Mouse (Mus musculus): Measurements from ENCODE around the gene Dhx32. TPM values are rescaled to one million over a fixed set of nuclear protein-coding genes. Genes with fewer than 3 reads are reported as not detected.

Dhx32 gene
- polyA plus RNA-seq, 1 experiment from 2014 or later: 38.4 TPM

GRCm38 (mm10) chr7:133781583-133781982, 943 bp downstream of the Dhx32 start:
- Histone ChIP-seq H3K9ac (no peak overlapping the region), H3K36me3 (replicated peaks; ENCODE audit: control insufficient read depth, insufficient read depth) (no peaks in the 10 kb centered on the region), H3K4me2 (replicated peaks) (no peak overlapping the region), H3K27ac (no peak overlapping the region), H3K27me3 (ENCODE audit: control insufficient read depth, insufficient read depth, low read length) (no peaks in the 10 kb centered on the region), H3K4me1 (replicated peaks; ENCODE audit: control insufficient read depth, insufficient read depth, low read length) (no peaks in the 10 kb centered on the region), H3K9me3 (ENCODE audit: control insufficient read depth, low read length) (no peaks in the 10 kb centered on the region), H3K4me3 (replicated peaks; ENCODE audit: low read length) (no peak overlapping the region)
- WGBS: 66% methylated on average over 5 of the region's 6 CpGs
- ATAC-seq (ENCODE audit: low FRiP score): no peak
- no peak for DNase-seq (ENCODE audit: low spot score)

DNA sequence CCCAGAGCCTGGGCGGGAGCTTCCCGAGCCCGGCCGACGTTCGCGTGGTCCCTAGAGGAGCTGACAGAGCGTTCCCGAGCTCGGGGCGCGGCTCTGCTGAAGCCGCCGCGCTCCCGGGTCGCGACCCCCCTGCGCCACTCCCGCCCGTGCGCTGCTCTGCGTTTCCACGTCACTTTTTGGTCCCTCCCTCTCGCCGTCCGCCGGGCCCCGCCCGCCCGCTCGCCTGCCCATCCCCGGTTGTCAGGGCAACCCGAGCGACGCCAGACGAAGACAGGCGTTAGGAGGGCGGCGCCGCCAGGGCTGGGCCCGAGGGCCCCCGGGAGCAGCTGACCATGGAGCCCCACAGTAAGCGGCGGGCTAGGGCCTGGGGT, 5.9 kb downstream of the Dhx32 start, which contains the start of gene Fank1:
Fank1 (plus strand) TSS at position 236 of the 371 bp plus-strand sequence.
- H3K36me3 ChIP-seq (replicated peaks; ENCODE audit: control insufficient read depth, insufficient read depth): no peaks in the 10 kb centered on the region
- H3K9ac ChIP-seq: peak within 1 kb of the TSS; percentile 74
- ATAC-seq (ENCODE audit: low FRiP score) (peak; percentile 90), DNase-seq (ENCODE audit: low spot score) (peak; percentile 82)
- no peak within 1 kb of the TSS for H3K27ac ChIP-seq
- peaks cover 14% of the 10 kb centered on the region for H3K4me1 ChIP-seq (replicated peaks; ENCODE audit: control insufficient read depth, insufficient read depth, low read length)
- WGBS: 0% methylated on average over 33 of the region's 45 CpGs
- H3K9me3 ChIP-seq (ENCODE audit: control insufficient read depth, low read length): no peaks in the 10 kb centered on the region
- peak within 1 kb of the TSS; percentile 71 for H3K4me3 ChIP-seq (replicated peaks; ENCODE audit: low read length)
- peak within 1 kb of the TSS; percentile 75 for H3K4me2 ChIP-seq (replicated peaks)
- H3K27me3 ChIP-seq (ENCODE audit: control insufficient read depth, insufficient read depth, low read length): no peaks in the 10 kb centered on the region

GRCm38 (mm10) chr7:133775796-133776625, 6.5 kb downstream of the Dhx32 start:
- Histone ChIP-seq H3K9ac (peak overlapping the region; percentile 74), H3K4me3 (replicated peaks; ENCODE audit: low read length) (peak overlapping the region; percentile 71), H3K9me3 (ENCODE audit: control insufficient read depth, low read length) (no peaks in the 10 kb centered on the region), H3K27ac (no peak overlapping the region), H3K27me3 (ENCODE audit: control insufficient read depth, insufficient read depth, low read length) (no peaks in the 10 kb centered on the region), H3K4me1 (replicated peaks; ENCODE audit: control insufficient read depth, insufficient read depth, low read length) (peaks cover 14% of the 10 kb centered on the region), H3K36me3 (replicated peaks; ENCODE audit: control insufficient read depth, insufficient read depth) (no peaks in the 10 kb centered on the region), H3K4me2 (replicated peaks) (peak overlapping the region; percentile 75)
- DNase-seq (ENCODE audit: low spot score) (no peak), ATAC-seq (ENCODE audit: low FRiP score) (peak; percentile 65)
- 4% methylated on average over 32 of the region's 38 CpGs for WGBS

- no peak for ATAC-seq (ENCODE audit: low FRiP score)
- no peak overlapping the region for H3K9ac ChIP-seq
- 48% methylated on average over 5 of the region's 5 CpGs for WGBS
- H3K27me3 ChIP-seq (ENCODE audit: control insufficient read depth, insufficient read depth, low read length): no peaks in the 10 kb centered on the region
- no peak overlapping the region for H3K27ac ChIP-seq
- no peaks in the 10 kb centered on the region for H3K36me3 ChIP-seq (replicated peaks; ENCODE audit: control insufficient read depth, insufficient read depth)
- no peaks in the 10 kb centered on the region for H3K9me3 ChIP-seq (ENCODE audit: control insufficient read depth, low read length)
- peak overlapping the region; percentile 75 for H3K4me2 ChIP-seq (replicated peaks)
- DNase-seq (ENCODE audit: low spot score): no peak
- H3K4me1 ChIP-seq (replicated peaks; ENCODE audit: control insufficient read depth, insufficient read depth, low read length): peaks cover 14% of the 10 kb centered on the region
- H3K4me3 ChIP-seq (replicated peaks; ENCODE audit: low read length): peak overlapping the region; percentile 71
Observed at GRCm38 (mm10) chr7:133775179-133775578, 7.3 kb downstream of the Dhx32 start.

GRCm38 (mm10) chr7:133768517-133768916, 14.0 kb downstream of the Dhx32 start:
- WGBS: 69% methylated on average over 5 of the region's 5 CpGs
- DNase-seq (ENCODE audit: low spot score) (no peak), ATAC-seq (ENCODE audit: low FRiP score) (no peak)
- Histone ChIP-seq H3K9ac (no peak overlapping the region), H3K9me3 (ENCODE audit: control insufficient read depth, low read length) (no peaks in the 10 kb centered on the region), H3K27ac (no peak overlapping the region), H3K36me3 (replicated peaks; ENCODE audit: control insufficient read depth, insufficient read depth) (no peaks in the 10 kb centered on the region), H3K4me2 (replicated peaks) (no peak overlapping the region), H3K27me3 (ENCODE audit: control insufficient read depth, insufficient read depth, low read length) (no peaks in the 10 kb centered on the region), H3K4me1 (replicated peaks; ENCODE audit: control insufficient read depth, insufficient read depth, low read length) (peaks cover 11% of the 10 kb centered on the region), H3K4me3 (replicated peaks; ENCODE audit: low read length) (no peak overlapping the region)

- peaks cover 11% of the 10 kb centered on the region for H3K4me1 ChIP-seq (replicated peaks; ENCODE audit: control insufficient read depth, insufficient read depth, low read length)
- ATAC-seq (ENCODE audit: low FRiP score): no peak
- H3K4me2 ChIP-seq (replicated peaks): no peak overlapping the region
- no peak overlapping the region for H3K4me3 ChIP-seq (replicated peaks; ENCODE audit: low read length)
- no peaks in the 10 kb centered on the region for H3K36me3 ChIP-seq (replicated peaks; ENCODE audit: control insufficient read depth, insufficient read depth)
- DNase-seq (ENCODE audit: low spot score): no peak
- 78% methylated on average over 4 of the region's 4 CpGs for WGBS
- no peak overlapping the region for H3K27ac ChIP-seq
- H3K9me3 ChIP-seq (ENCODE audit: control insufficient read depth, low read length): no peaks in the 10 kb centered on the region
- H3K27me3 ChIP-seq (ENCODE audit: control insufficient read depth, insufficient read depth, low read length): no peaks in the 10 kb centered on the region
- no peak overlapping the region for H3K9ac ChIP-seq
Observed at GRCm38 (mm10) chr7:133768027-133768426, 14.5 kb downstream of the Dhx32 start.

DNA sequence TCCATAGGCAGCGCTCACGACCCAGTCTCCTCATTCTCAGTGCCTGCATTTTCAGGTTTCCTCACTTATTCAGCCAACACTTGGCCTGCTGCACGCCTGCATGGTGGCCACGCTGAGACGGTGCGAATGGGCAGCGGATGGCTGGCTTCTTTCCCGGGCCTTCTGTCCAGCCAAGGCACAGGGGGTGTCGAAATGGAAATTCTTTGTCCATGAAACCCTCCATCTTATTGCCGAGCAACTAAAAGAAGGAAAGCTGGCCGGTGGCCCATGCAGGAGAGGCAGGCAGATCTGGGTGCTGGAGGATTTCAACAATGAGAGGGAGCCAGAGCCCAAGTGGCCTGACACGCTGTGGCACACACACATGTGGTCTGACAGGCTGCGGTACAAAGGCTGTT, 16.7 kb downstream of the Dhx32 start:
- DNase-seq (ENCODE audit: low spot score): peak; percentile 71
- H3K4me1 ChIP-seq (replicated peaks; ENCODE audit: control insufficient read depth, insufficient read depth, low read length): peaks cover 11% of the 10 kb centered on the region
- H3K4me2 ChIP-seq (replicated peaks): no peak overlapping the region; the same call in 1 of the 2 replicates

GRCm38 (mm10) chr7:133765240-133765848, 17.2 kb downstream of the Dhx32 start:
- 57% methylated on average over 10 of the region's 10 CpGs for WGBS
- H3K4me3 ChIP-seq (replicated peaks; ENCODE audit: low read length): no peak overlapping the region
- H3K9ac ChIP-seq: no peak overlapping the region
- ATAC-seq (ENCODE audit: low FRiP score) (peak; percentile 28; the same call in 1 of the 2 replicates), DNase-seq (ENCODE audit: low spot score) (no peak)
- no peak overlapping the region; the same call in 1 of the 2 replicates for H3K4me2 ChIP-seq (replicated peaks)
- peak overlapping the region; percentile 69 for H3K27ac ChIP-seq
- H3K4me1 ChIP-seq (replicated peaks; ENCODE audit: control insufficient read depth, insufficient read depth, low read length): peaks cover 11% of the 10 kb centered on the region
- no peaks in the 10 kb centered on the region for H3K9me3 ChIP-seq (ENCODE audit: control insufficient read depth, low read length)
- no peaks in the 10 kb centered on the region for H3K36me3 ChIP-seq (replicated peaks; ENCODE audit: control insufficient read depth, insufficient read depth)
- no peaks in the 10 kb centered on the region for H3K27me3 ChIP-seq (ENCODE audit: control insufficient read depth, insufficient read depth, low read length)

More for the DNA sequence above, 16.7 kb downstream of the Dhx32 start:
- no peaks in the 10 kb centered on the region for H3K9me3 ChIP-seq (ENCODE audit: control insufficient read depth, low read length)
- no peak overlapping the region for H3K4me3 ChIP-seq (replicated peaks; ENCODE audit: low read length)
- H3K9ac ChIP-seq: no peak overlapping the region
- WGBS: 52% methylated on average over 13 of the region's 13 CpGs
- H3K27ac ChIP-seq: peak overlapping the region; percentile 69
- H3K36me3 ChIP-seq (replicated peaks; ENCODE audit: control insufficient read depth, insufficient read depth): no peaks in the 10 kb centered on the region
- no peaks in the 10 kb centered on the region for H3K27me3 ChIP-seq (ENCODE audit: control insufficient read depth, insufficient read depth, low read length)
- ATAC-seq (ENCODE audit: low FRiP score): peak; percentile 84

DNA sequence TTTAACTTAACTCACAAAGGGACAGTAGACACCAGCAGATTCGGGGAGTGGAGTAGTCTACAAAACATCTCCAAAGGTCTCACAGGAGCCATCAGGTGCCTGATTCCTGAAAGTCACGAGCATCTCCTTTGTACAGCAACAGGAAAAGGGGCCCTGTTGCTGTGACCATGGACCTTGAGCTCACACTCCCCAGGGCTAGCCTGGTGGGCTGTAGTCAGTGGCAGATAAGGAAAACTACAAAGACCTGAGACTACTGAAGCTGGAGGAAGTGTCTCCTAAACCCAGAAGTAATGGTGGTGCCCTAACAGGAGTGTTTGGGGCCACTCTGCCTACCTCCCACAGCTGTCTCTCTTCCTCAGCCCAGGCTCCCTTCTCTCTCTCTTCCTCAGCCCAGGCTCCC, 18.1 kb downstream of the Dhx32 start:
- no peaks in the 10 kb centered on the region for H3K36me3 ChIP-seq (replicated peaks; ENCODE audit: control insufficient read depth, insufficient read depth)
- no peaks in the 10 kb centered on the region for H3K9me3 ChIP-seq (ENCODE audit: control insufficient read depth, low read length)
- H3K4me2 ChIP-seq (replicated peaks): no peak overlapping the region
- no peak overlapping the region for H3K9ac ChIP-seq
- H3K4me1 ChIP-seq (replicated peaks; ENCODE audit: control insufficient read depth, insufficient read depth, low read length): peaks cover 19% of the 10 kb centered on the region
- H3K27me3 ChIP-seq (ENCODE audit: control insufficient read depth, insufficient read depth, low read length): no peaks in the 10 kb centered on the region
- H3K4me3 ChIP-seq (replicated peaks; ENCODE audit: low read length): no peak overlapping the region
- WGBS: 84% methylated on average over 2 of the region's 2 CpGs
- DNase-seq (ENCODE audit: low spot score) (no peak), ATAC-seq (ENCODE audit: low FRiP score) (no peak)
- H3K27ac ChIP-seq: no peak overlapping the region

Data from hindbrain, embryonic 14.5 days (tissue).